Mouse (Mus musculus) megakaryocyte, embryonic 14.5 days (primary cell): ENCODE data around the gene Slc22a4.

Source experiments
- FLI1 ChIP-seq: IDR thresholded peaks from 2 replicates; pipeline ENCODE4 v1.6.1; 2012; ENCODE audit warnings: low read length, inconsistent platforms, mixed read lengths
- GATA1 ChIP-seq: IDR thresholded peaks from 3 replicates; pipeline ENCODE4 v1.6.1; 2012; ENCODE audit warnings: mixed read lengths, low read length, inconsistent platforms, borderline replicate concordance

DNA sequence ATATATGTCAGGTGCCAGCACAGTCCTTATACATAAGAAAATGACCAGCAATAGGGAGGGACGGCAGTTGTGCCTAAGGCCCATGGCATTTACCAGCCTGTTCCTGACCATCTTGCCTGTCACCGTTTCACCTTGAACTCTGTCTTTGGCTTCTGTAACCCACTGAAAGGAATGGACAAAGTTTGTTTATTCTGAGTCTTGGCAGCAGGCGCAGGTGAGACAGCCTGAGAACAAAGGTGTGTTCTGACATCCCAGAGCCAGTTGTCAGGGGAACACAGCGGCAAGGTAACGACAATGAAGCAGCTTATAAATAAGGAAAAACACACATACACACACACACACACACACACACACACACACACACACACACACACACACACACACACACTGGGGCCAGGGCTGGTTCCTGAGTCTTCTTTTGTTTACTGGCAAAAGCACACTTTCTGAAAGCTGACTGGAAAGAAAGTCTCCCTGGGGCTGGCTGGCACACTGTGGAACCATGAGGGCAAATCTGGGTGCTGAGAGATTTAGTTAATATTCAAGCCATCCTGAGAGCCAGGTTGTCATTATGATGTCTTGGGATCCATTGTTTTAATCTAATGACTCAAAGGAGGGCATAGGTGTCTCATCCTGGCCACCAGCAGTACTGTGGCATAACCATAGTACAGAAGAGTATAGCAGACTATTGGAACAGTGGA is 6.3 kb downstream of the Slc22a4 start:
- TF ChIP-seq GATA1 = no peak
- no peak for TF ChIP-seq FLI1
